Mouse (Mus musculus): ENCODE results near the gene Snapc2.
"Not testable (repeated sequence)": the region's sequence is repeated elsewhere in the genome, so short reads cannot be mapped to it uniquely, and the experiment has no call there.

Gene Snapc2

GRCm38 (mm10) chr8:4238434-4239192 is 14.3 kb upstream of the Snapc2 start, which contains the start of the genes Map2k7 and Gm49320:
Gene Map2k7 (plus strand): TSS chr8:4238740.
Gene Gm49320 (plus strand): TSS chr8:4238865.
- DNase-seq, result peak; percentile 100

- peak; percentile 63 for DNase-seq
Measured at GRCm38 (mm10) chr8:4239193-4239890, 13.5 kb upstream of the Snapc2 start.

GRCm38 (mm10) chr8:4245061-4245460 is 7.8 kb upstream of the Snapc2 start:
- no peak for DNase-seq

- DNase-seq, result peak; percentile 16
Measured at GRCm38 (mm10) chr8:4245737-4246136, 7.1 kb upstream of the Snapc2 start.

- DNase-seq, result no peak
Measured at GRCm38 (mm10) chr8:4247241-4247640, 5.6 kb upstream of the Snapc2 start.

- DNase-seq, result no peak
Measured at GRCm38 (mm10) chr8:4247951-4248540, 4.8 kb upstream of the Snapc2 start, which contains the start of gene Tgfbr3l. Gene Tgfbr3l (plus strand): TSS chr8:4248214.

- DNase-seq, result no peak
Measured at GRCm38 (mm10) chr8:4249213-4249612, 3.7 kb upstream of the Snapc2 start.

- peak; percentile 82 for DNase-seq
Measured at GRCm38 (mm10) chr8:4250306-4250970, 2.4 kb upstream of the Snapc2 start.

GRCm38 (mm10) chr8:4252116-4252760 is 642 bp upstream of the Snapc2 start:
- DNase-seq, result peak; percentile 52

GRCm38 (mm10) chr8:4254001-4254400 is 1.1 kb downstream of the Snapc2 start:
- peak; percentile 84 for DNase-seq

- DNase-seq, result not testable (repeated sequence)
Measured at GRCm38 (mm10) chr8:4255471-4255870, 2.6 kb downstream of the Snapc2 start.

GRCm38 (mm10) chr8:4256911-4257310 is 4.0 kb downstream of the Snapc2 start:
- peak; percentile 9 for DNase-seq

- peak; percentile 13 for DNase-seq
Measured at GRCm38 (mm10) chr8:4257350-4257749, 4.5 kb downstream of the Snapc2 start.

- DNase-seq, result peak; percentile 62
Measured at GRCm38 (mm10) chr8:4258233-4258632, 5.4 kb downstream of the Snapc2 start.

GRCm38 (mm10) chr8:4258678-4259077 is 5.8 kb downstream of the Snapc2 start:
- DNase-seq, result peak; percentile 38

- peak; percentile 71 for DNase-seq
Measured at GRCm38 (mm10) chr8:4259125-4259804, 6.4 kb downstream of the Snapc2 start, which contains the start of gene Ctxn1. Gene Ctxn1 (minus strand): TSS chr8:4259274.

GRCm38 (mm10) chr8:4259805-4260170 is 6.9 kb downstream of the Snapc2 start:
- peak; percentile 16 for DNase-seq

- no peak for DNase-seq
Measured at GRCm38 (mm10) chr8:4263105-4263791, 10.4 kb downstream of the Snapc2 start.

GRCm38 (mm10) chr8:4265160-4265914 is 12.5 kb downstream of the Snapc2 start:
- no peak for DNase-seq

- DNase-seq, result no peak
Measured at GRCm38 (mm10) chr8:4267627-4268026, 14.7 kb downstream of the Snapc2 start.
